Mouse (Mus musculus) testis, postnatal 10 days (tissue): ENCODE data around the gene Ddx39.

Experiments used
- DNase-seq: peaks from one replicate; pipeline ENCODE4 v3.0.0; 2021; ENCODE audit warnings: low spot score

Gene Ddx39

DNA sequence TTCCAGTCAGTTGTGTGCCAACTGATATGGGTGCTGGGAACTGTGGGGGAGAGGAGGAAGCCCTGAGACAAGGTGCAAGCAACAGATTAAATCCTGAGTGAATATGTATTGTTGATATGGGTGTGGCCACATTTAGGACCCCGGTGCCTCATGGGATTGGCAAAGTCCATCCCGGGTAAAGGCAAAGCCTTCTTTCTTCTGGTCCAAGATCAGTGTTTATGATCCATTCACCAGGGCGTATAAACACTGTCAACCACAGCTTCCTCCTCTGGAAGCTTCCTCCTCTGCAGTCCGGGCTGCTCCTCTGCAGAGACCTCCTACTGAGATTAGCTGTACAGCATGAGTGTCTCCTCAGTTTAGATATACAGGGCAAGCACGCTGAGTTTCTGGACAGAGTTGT is 53.5 kb downstream of the Ddx39 start:
- DNase-seq: no peak

DNA sequence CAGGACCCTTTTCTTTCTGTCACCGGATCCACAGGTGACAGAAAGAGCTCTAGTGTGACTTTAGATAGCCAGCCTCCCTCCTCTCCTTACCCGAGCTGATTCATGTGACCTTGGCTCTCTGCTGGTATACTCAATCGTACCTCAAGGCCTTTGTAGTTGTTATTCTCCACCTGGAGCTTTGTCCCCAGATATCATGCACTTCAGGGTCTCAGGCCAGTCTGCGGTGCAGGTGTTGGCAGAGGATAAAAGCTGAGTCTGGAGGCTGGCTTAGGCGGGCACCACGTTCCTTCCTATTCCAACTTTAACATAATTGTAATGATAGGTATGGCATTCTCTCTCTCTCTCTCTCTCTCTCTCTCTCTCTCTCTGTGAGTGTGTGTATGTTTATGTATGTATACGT is 54.7 kb downstream of the Ddx39 start:
- no peak for DNase-seq

GRCm38 (mm10) chr8:83770669-83771068 is 55.7 kb downstream of the Ddx39 start:
- no peak for DNase-seq

GRCm38 (mm10) chr8:83771791-83772190 is 56.8 kb downstream of the Ddx39 start:
- DNase-seq: no peak

DNA sequence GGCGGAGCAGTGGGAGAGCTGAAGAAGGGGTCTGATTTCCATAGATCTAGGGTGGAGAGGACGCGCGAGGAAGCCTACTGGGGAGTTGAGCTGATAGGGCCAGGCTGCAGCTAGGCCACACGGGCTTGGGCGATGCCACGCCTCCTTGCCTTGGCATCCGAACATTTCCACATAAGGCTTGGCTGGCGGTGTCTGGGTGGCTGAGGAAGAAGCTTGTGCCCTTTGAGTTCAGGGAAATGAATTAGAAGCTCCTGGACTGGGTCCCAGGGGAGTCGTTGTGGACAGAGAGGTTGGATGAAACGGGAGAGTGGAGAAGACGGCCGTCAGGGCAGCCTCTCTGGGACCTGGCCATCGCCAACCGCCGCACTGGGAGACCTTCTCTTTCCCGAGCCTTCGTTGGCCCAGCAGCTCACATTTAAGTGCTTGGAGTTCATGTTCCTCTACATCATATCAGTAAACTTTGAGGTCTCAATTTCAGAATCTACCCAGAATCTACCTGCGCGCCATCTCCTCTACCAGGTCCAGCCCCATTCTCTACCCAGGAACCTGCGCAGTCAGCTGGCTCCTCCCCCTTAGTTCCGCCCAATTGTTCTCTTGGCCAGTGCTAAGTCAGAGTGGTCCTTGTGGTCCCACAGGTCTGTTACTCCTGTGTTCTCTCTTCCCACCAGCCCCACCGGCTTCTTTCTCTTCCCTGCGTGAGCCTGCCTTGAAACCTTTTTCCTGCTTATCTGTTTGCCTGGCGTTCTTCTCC is 57.9 kb downstream of the Ddx39 start:
- no peak for DNase-seq

GRCm38 (mm10) chr8:83773452-83773846 is 58.5 kb downstream of the Ddx39 start:
- DNase-seq: no peak

DNA sequence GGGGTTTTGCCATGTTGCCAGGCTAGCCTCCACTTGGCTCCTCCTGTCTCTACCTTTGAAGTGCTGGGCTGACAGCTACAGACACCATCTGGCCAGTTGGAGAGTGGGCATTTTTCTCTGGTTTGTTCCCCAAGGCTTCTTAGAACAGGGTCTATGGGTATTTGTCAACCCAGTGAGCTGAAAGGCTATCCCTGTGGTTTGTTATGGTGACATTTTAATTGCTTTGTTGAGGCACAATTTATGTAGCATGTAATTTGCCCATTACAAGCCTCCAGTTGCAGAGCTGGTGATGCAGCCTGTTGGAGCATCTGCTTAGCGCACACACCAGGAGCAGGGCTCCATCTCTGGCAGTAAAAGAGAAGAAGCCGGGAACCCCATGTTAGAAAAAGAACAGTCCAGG is 59.2 kb downstream of the Ddx39 start:
- no peak for DNase-seq
